Mouse (Mus musculus) 416B (cell line): ENCODE results near the gene Abhd10.
A peak's percentile ranks its signal among the peaks of the same experiment; 100 is the strongest.

Experiments
- DNase-seq: peaks from one replicate; pipeline ENCODE4 v3.0.0; 2011; ENCODE audit warnings: low read depth

Gene Abhd10

GRCm38 (mm10) chr16:45724742-45725102 is 18.0 kb downstream of the Abhd10 start:
- no peak for DNase-seq

- DNase-seq, result no peak
Observed at GRCm38 (mm10) chr16:45724061-45724741, 18.6 kb downstream of the Abhd10 start, which contains the start of gene Tagln3. Tagln3 (minus strand) TSS chr16:45724608.

- DNase-seq, result no peak
Observed at GRCm38 (mm10) chr16:45723172-45723901, 19.4 kb downstream of the Abhd10 start.

GRCm38 (mm10) chr16:45722460-45722951 is 20.2 kb downstream of the Abhd10 start:
- no peak for DNase-seq

GRCm38 (mm10) chr16:45720022-45720630 is 22.6 kb downstream of the Abhd10 start:
- no peak for DNase-seq

- no peak for DNase-seq
Observed at GRCm38 (mm10) chr16:45718296-45718695, 24.5 kb downstream of the Abhd10 start.

GRCm38 (mm10) chr16:45714489-45715150 is 28.1 kb downstream of the Abhd10 start:
- no peak for DNase-seq

- no peak for DNase-seq
Observed at GRCm38 (mm10) chr16:45713878-45714277, 28.9 kb downstream of the Abhd10 start.

GRCm38 (mm10) chr16:45713261-45713660 is 29.5 kb downstream of the Abhd10 start:
- no peak for DNase-seq

GRCm38 (mm10) chr16:45711263-45711662 is 31.5 kb downstream of the Abhd10 start:
- DNase-seq, result peak; percentile 53

GRCm38 (mm10) chr16:45699301-45699700 is 43.5 kb downstream of the Abhd10 start:
- no peak for DNase-seq

GRCm38 (mm10) chr16:45697996-45698395 is 44.8 kb downstream of the Abhd10 start:
- DNase-seq, result no peak

GRCm38 (mm10) chr16:45695445-45696160 is 47.2 kb downstream of the Abhd10 start:
- no peak for DNase-seq

GRCm38 (mm10) chr16:45693558-45693957 is 49.2 kb downstream of the Abhd10 start, which contains the start of gene Tmprss7:
Tmprss7 (minus strand) TSS chr16:45693658.
- no peak for DNase-seq

- no peak for DNase-seq
Observed at GRCm38 (mm10) chr16:45692851-45693250, 49.9 kb downstream of the Abhd10 start.

- no peak for DNase-seq
Observed at GRCm38 (mm10) chr16:45690178-45690577, 52.6 kb downstream of the Abhd10 start.

GRCm38 (mm10) chr16:45686833-45687232 is 55.9 kb downstream of the Abhd10 start:
- DNase-seq, result no peak

- DNase-seq, result no peak
Observed at GRCm38 (mm10) chr16:45685295-45685694, 57.5 kb downstream of the Abhd10 start.

- peak; percentile 67 for DNase-seq
Observed at GRCm38 (mm10) chr16:45684815-45685214, 57.9 kb downstream of the Abhd10 start.
